ENCODE assay signal across 17 mouse cellular contexts in the genomic region with DNA sequence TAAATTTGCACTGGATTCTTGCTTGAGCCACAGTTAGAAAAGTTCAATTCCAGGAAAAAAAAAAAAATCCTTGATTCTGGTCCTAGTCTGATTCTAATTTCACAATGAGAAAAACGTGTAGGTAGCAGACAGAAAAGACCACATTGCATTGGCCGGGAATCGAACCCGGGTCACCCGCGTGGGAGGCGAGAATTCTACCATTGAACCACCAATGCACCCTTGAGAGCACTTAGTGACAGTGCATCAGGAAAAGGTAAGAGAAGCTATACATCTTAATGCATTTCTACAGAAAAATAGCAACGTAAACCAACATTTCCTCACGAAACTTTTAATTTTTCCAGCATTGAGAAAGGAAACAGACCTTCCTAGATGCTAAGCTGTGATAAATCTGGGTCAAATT. TPM values are rescaled to one million over a fixed set of nuclear protein-coding genes. Genes with fewer than 3 reads are reported as not detected.
DNase-seq lines count a peak whose midpoint lies in the region; ATAC-seq and TF ChIP-seq lines count a peak whose summit lies in the region.
"Had no signal": no experiment of that assay in that cellular context is flagged by ENCODE, and none has a peak within 500 bp of the region (broad histone marks: within the 10 kb centered on the region; RNA-seq: fewer than 3 reads in every experiment).

No protein-coding gene starts in this region.

- no peak overlapping the region for H3K4me3 ChIP-seq in midbrain, postnatal 0 days (ENCODE audit: low read depth, low read length)
- H3K4me3 ChIP-seq in midbrain, embryonic 13.5 days (replicated peaks): no peak overlapping the region
- H3K4me3 ChIP-seq in ES-E14 (ENCODE audit: insufficient read depth in 1 of 2, low read depth in 1 of 2, low read length in 2 of 2, poor library complexity in 1 of 2, severe bottlenecking in 1 of 2): no peak overlapping the region
- H3K4me3 ChIP-seq in liver, embryonic 12.5 days: no peak overlapping the region
- H3K4me3 ChIP-seq: embryonic facial prominence, embryonic 13.5 days; forebrain, embryonic 15.5 days; limb, embryonic 12.5 days had no signal

- H3K9ac ChIP-seq in midbrain, postnatal 0 days (replicated peaks; ENCODE audit: low read length, poor library complexity, severe bottlenecking): no peak overlapping the region
- no peak overlapping the region for H3K9ac ChIP-seq in midbrain, embryonic 13.5 days (replicated peaks)
- no peak overlapping the region for H3K9ac ChIP-seq in ES-E14 (ENCODE audit: insufficient read depth, low read depth, low read length, poor library complexity, severe bottlenecking)
- no peak overlapping the region for H3K9ac ChIP-seq in liver, embryonic 12.5 days
- H3K9ac ChIP-seq: embryonic facial prominence, embryonic 13.5 days; forebrain, embryonic 15.5 days; limb, embryonic 12.5 days had no signal

- no peak overlapping the region for H3K27ac ChIP-seq in midbrain, postnatal 0 days (ENCODE audit: low read depth, low read length)
- no peak overlapping the region for H3K27ac ChIP-seq in midbrain, embryonic 13.5 days
- no peak overlapping the region for H3K27ac ChIP-seq in ES-E14 (ENCODE audit: insufficient read depth, low read depth, low read length, poor library complexity, severe bottlenecking)
- H3K27ac ChIP-seq in liver, embryonic 12.5 days: no peak overlapping the region
- H3K27ac ChIP-seq: embryonic facial prominence, embryonic 13.5 days; forebrain, embryonic 15.5 days; limb, embryonic 12.5 days had no signal

- DNase-seq in midbrain, postnatal 0 days (ENCODE audit: low spot score): peak; percentile 8
- no peak for DNase-seq in ES-E14 (ENCODE audit: low read depth, low spot score)
- peak; percentile 74 for DNase-seq in embryo, embryonic 10 days (ENCODE audit: low spot score)
- no peak for DNase-seq in kidney, postnatal 25 days
- DNase-seq: cerebellum, adult 2 months; gastrocnemius, postnatal 10 days had no signal

- in situ Hi-C loops in ES-E14 (cut with MboI; ENCODE audit: low sequenced_read_pairs in 2 of 2, unreplicated experiment in 2 of 2): loop anchor here in 1 of 2 experiments (25.0 kb wide), 1 partner anchor 337 kb away; no protein-coding TSS in a partner anchor

- H3K9me3 ChIP-seq in midbrain, postnatal 0 days (ENCODE audit: low read length): no peaks in the 10 kb centered on the region
- H3K9me3 ChIP-seq in midbrain, embryonic 13.5 days: no peaks in the 10 kb centered on the region
- no peaks in the 10 kb centered on the region for H3K9me3 ChIP-seq in ES-E14 (ENCODE audit: control insufficient read depth, insufficient read depth, low read depth, low read length)
- H3K9me3 ChIP-seq in liver, embryonic 12.5 days (replicated peaks): no peaks in the 10 kb centered on the region
- H3K9me3 ChIP-seq: embryonic facial prominence, embryonic 13.5 days; forebrain, embryonic 15.5 days; limb, embryonic 12.5 days had no signal

- H3K4me1 ChIP-seq in midbrain, postnatal 0 days (ENCODE audit: insufficient read depth, low read length): no peaks in the 10 kb centered on the region
- no peaks in the 10 kb centered on the region for H3K4me1 ChIP-seq in midbrain, embryonic 13.5 days (replicated peaks)
- H3K4me1 ChIP-seq in ES-E14 (ENCODE audit: control insufficient read depth in 2 of 2, insufficient read depth in 2 of 2, low read length in 2 of 2, poor library complexity in 1 of 2): peaks cover 0 to 16% of the 10 kb centered on the region in 2 experiments; a peak in 2 of 4 replicates
- H3K4me1 ChIP-seq in liver, embryonic 12.5 days: peaks cover 23% of the 10 kb centered on the region
- H3K4me1 ChIP-seq: forebrain, embryonic 15.5 days had no signal

- H3K4me2 ChIP-seq in midbrain, postnatal 0 days (ENCODE audit: low read depth, low read length, poor library complexity, severe bottlenecking): no peak overlapping the region
- no peak overlapping the region for H3K4me2 ChIP-seq in midbrain, embryonic 13.5 days (replicated peaks)
- H3K4me2 ChIP-seq in liver, embryonic 12.5 days: peak overlapping the region; percentile 23; the same call in 1 of the 2 replicates
- H3K4me2 ChIP-seq: embryonic facial prominence, embryonic 13.5 days; forebrain, embryonic 15.5 days; limb, embryonic 12.5 days; midbrain, embryonic 11.5 days had no signal

- ATAC-seq in midbrain, postnatal 0 days (ENCODE audit: low FRiP score): no peak
- no peak for ATAC-seq in midbrain, embryonic 13.5 days
- ATAC-seq in liver, embryonic 12.5 days: no peak
- ATAC-seq in granulocyte monocyte progenitor cell, adult 5-6 weeks (replicated peaks; ENCODE audit: poor library complexity, severe bottlenecking): no peak
- no peak for ATAC-seq in cerebellum, adult (ENCODE audit: insufficient number of reproducible peaks, low FRiP score, low TSS enrichment)
- ATAC-seq: activated CD4-positive, CD25-positive, alpha-beta regulatory T cell, adult 4 months; lung, postnatal 0 days had no signal

- WGBS in midbrain, postnatal 0 days: 29% methylated on average over 9 of the region's 9 CpGs
- 13% methylated on average over 9 of the region's 9 CpGs for WGBS in midbrain, embryonic 13.5 days
- WGBS in liver, embryonic 12.5 days (ENCODE audit: insufficient replicate concordance): 10% methylated on average over 9 of the region's 9 CpGs

- no peaks in the 10 kb centered on the region for H3K27me3 ChIP-seq in midbrain, postnatal 0 days (ENCODE audit: insufficient read depth, low read length)
- peaks cover 41% of the 10 kb centered on the region for H3K27me3 ChIP-seq in midbrain, embryonic 13.5 days
- H3K27me3 ChIP-seq in liver, embryonic 12.5 days (replicated peaks): peaks cover 27% of the 10 kb centered on the region

- H3K36me3 ChIP-seq in midbrain, postnatal 0 days (ENCODE audit: insufficient read depth, low read length): no peaks in the 10 kb centered on the region
- no peaks in the 10 kb centered on the region for H3K36me3 ChIP-seq in midbrain, embryonic 13.5 days
- H3K36me3 ChIP-seq in ES-E14 (ENCODE audit: control insufficient read depth, insufficient read depth, low read length, poor library complexity, severe bottlenecking): no peaks in the 10 kb centered on the region
- H3K36me3 ChIP-seq in liver, embryonic 12.5 days: no peaks in the 10 kb centered on the region
- H3K36me3 ChIP-seq: embryonic facial prominence, embryonic 13.5 days; forebrain, embryonic 15.5 days; limb, embryonic 12.5 days had no signal

- TF ChIP-seq CTCF in midbrain, postnatal 0 days (IDR thresholded peaks at IDR 0.05): no peak

TF ChIP-seq in ES-E14, 5 proteins besides CTCF, POLR2A, EP300 and RAD21:
- TF ChIP-seq MAFK (IDR thresholded peaks at IDR 0.05; ENCODE audit: insufficient read depth, low read depth, low read length): peak; percentile 67
- no peak for TF ChIP-seq CHD2 (IDR thresholded peaks at IDR 0.05; ENCODE audit: low read depth, low read length)

RNA-seq across cellular contexts. Expression of a gene that starts 28.2 kb away (rescaled TPM):
- not detected in 2 replicates for total RNA-seq in midbrain, postnatal 0 days (2014; rRNA removed)
- polyA plus RNA-seq in midbrain, postnatal 0 days (2015; fragmentation: Nextera tagmentation; extraction: Ambion mirVana): not detected in 2 replicates
- polyA plus RNA-seq in midbrain, embryonic 13.5 days (2015; fragmentation: Nextera tagmentation; extraction: Ambion mirVana): not detected in 2 replicates
- total RNA-seq in ES-E14 (2012; rRNA removed): not detected in 2 replicates
- not detected in 2 replicates for polyA plus RNA-seq in liver, embryonic 12.5 days (2016; fragmentation: Nextera tagmentation; extraction: Ambion mirVana)
- not detected in 2 replicates for total RNA-seq in granulocyte monocyte progenitor cell, adult 5-6 weeks (2014; fragmentation: Nextera tagmentation)
- not detected in 2 replicates for total RNA-seq in granulocyte monocyte progenitor cell, adult 5-6 weeks (2017)
- total RNA-seq: gastrocnemius, postnatal 10 days; layer of hippocampus, postnatal 25 days had no signal
- polyA plus RNA-seq: cerebellum, adult 2 months; forebrain, embryonic 15.5 days; limb, embryonic 12.5 days; midbrain, embryonic 11.5 days had no signal

Comparison
In these comparisons a context has a peak if more than half of its experiments do, and no peak if none do; other contexts are left out.
1. DNase-seq: peak in midbrain, postnatal 0 days (single experiment) and embryo, embryonic 10 days (single experiment); none in ES-E14 (single experiment) and kidney, postnatal 25 days (0 of 2).